Mouse (Mus musculus) cerebellum, postnatal 25 days (tissue): ENCODE measurements around the gene Sytl4.
A peak's percentile ranks its signal among the peaks of the same experiment; 100 is the strongest.

Experiments
- DNase-seq, 2 experiments: peaks; one replicate each; pipeline ENCODE4 v3.0.0; 2021; ENCODE audit warnings: mixed read lengths in 2 of 2

Gene Sytl4

GRCm38 (mm10) chrX:133981231-133982002 lies at the start of gene Sytl4:
Sytl4 (minus strand) TSS chrX:133981812.
- peak in 1 of 2 experiments; percentile 3 for DNase-seq

DNA sequence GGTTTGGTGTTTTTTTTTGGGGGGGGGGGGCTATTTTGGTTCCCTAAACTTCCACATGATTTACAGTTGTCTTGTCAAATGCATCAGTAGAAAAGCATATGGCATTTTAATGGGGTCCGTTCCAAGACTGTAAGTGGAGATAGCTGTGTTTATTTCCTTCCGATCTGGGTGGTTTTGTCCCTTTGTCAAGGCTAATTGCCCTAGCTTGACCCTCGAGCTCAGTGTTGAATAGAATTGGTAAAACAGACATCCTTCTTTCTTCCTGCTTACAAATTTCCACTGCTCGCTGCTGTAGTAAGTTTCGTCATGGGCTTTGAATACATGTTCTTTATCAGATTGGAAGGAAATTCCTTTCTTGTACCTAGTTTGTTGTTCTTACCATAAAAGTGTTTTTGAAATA lies 39.1 kb upstream of the Sytl4 start:
- DNase-seq: no peak

DNA sequence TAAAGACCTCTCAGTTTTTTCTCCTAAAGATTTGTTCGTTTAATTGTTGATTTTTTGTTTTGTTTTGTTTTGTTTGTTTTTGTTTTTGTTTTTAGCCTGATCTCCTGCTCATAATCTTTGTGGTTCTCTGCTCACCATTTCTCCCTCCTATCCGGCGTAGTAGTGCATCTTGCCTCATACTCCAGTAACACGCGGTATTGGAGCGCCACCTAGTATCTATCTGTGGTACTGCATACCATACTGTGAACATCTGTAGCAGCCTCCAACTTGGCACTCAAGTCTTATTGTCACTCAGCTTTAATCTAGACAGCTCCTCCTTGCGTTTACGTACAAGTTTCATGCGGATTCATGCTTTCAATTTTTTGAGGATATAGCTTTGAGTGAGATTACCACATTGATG lies 37.4 kb upstream of the Sytl4 start:
- peak; percentile 42 to 75 for DNase-seq

- no peak for DNase-seq
Measured at GRCm38 (mm10) chrX:133995866-133996265, 14.3 kb upstream of the Sytl4 start.

GRCm38 (mm10) chrX:133964615-133965014 lies 17.0 kb downstream of the Sytl4 start:
- no peak for DNase-seq

GRCm38 (mm10) chrX:133960617-133961016 lies 21.0 kb downstream of the Sytl4 start:
- DNase-seq: no peak

DNA sequence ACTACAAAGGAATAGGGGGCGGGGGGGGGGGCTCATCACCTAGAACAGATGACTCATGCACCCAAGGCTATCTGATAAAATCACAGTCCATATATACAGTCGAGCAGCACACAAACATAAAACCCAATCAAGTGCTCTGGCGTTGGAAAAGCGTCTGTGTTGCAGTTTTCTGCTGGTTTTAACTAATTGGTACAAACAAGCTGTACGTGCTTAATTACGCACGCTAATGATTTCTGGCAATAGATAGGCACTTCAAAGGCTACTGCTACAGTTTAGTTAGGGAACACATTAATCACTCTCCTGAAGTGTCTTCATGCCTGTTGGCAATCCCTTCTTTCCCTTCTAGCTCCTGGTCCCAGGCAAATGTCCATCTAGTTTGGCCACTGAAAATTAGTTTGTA lies 27.0 kb downstream of the Sytl4 start:
- no peak for DNase-seq

DNA sequence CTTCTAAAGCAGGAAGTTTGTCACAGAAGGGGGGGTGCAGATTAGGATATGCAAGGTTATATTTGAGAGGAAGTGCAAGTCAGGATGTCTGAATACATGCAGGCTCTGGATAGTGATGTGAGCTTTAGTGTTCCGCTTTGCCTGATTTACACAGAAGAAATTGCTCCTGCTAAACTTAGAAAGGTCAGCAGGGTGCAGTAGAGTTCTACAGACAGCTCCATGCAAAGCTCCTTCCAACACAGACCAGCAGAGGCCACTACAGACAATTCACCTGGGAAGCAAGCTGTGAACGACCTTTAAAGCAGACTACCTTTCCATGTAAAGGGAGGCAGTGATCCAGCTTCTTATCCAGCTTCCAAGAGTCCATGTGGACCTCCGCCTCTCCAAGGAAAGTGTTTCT lies 34.2 kb downstream of the Sytl4 start:
- DNase-seq: peak; percentile 38 to 62

DNA sequence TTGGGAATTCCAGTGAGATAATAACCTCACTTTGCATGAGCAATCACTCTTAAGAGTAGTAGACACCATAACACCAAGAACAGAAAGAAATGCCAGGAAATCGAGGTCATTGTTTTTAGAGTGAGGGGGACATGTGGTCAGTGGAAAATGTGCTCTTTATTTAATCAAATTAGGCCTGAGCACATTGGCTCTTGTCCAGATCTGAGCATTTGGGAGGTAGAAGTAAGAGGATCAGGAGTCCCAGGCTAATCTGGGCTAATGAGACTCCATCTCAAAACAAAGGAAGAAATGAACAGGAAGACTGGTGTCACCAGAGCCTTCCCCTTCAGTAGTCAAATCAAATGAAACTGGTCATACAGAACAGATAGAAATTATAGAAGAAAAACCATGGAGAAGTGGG lies 42.1 kb downstream of the Sytl4 start:
- DNase-seq: no peak

DNA sequence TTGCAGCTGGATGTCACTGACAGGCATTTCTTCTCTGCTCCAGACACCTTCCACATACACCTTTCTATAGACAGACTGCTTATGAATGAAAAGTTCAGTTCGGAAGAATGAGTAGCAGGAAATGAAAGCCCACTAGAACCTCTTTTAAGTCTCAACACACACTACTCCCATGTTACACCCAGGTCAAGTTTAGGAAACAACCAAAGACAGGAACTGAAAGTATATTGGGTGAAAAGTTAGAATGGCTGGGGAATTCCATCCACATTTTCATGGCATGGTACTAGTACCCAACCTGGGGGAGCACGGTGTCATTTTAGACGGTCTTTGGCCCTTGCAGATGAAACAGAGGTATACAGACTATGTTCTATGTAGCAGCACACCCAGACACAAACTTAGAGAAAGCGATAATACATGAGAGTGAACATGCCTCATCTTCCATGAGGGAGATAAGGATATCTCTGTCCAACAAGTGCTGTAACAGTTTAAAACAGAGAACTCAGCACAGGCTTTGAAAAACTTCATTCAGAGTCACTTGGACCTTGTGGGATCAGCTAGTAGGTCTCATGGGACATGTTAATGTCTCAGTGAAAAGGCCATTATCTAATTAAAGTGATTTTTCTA lies 44.9 kb downstream of the Sytl4 start:
- no peak for DNase-seq

DNA sequence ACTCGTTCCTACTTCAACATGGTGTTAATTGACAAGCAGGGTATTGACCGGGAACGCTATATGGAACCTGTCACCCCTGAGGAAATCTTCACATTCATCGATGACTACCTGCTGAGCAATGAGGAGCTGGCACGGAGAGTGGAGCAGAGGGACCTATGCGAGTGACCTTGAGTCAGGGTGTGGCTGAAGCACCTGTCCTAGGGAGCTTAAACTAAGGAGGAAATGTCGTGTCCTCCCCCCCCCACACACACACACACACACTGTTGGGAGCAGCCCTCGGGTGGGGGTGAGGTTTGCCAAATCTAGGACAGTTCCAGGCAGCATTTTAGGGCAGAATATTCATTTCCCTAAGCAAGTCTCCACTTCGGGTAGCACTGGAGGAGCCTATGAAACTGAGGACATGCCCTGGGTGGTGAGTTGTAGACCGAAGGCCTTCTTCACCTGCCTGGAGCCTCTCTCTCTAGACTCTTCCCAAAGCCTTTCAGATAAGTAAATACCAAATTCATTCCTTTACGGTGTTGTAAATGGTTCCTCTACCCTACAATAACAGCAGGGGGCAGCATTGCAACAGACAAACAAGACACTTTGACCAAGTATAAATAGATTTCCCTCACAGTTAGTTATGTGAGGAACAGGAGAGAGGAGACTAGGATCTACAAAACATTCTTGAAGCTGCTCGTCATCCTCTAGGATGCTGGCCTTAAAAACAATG lies 50.2 kb downstream of the Sytl4 start:
- peak in 1 of 2 experiments; percentile 16 for DNase-seq

GRCm38 (mm10) chrX:133926760-133927159 lies 54.9 kb downstream of the Sytl4 start:
- DNase-seq: no peak

DNA sequence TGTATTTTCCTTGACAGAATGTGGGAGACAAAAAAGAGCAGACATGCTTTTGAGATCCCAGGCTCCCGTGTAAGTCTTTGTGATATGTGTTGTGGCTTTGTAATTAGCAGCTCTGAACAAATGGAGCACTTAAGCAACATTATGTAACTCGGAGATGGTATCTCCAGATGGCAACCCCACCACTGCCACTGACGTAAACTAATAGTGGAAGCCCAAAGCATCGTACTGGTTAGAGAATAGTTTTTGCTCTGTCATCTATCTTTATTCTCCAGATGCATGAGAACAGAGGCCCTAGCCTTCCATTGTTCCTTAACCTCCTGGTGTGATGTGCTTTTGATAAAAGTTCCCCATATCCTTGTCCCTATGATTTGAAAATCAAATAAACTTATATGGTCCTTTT lies 60.4 kb downstream of the Sytl4 start:
- no peak for DNase-seq

DNA sequence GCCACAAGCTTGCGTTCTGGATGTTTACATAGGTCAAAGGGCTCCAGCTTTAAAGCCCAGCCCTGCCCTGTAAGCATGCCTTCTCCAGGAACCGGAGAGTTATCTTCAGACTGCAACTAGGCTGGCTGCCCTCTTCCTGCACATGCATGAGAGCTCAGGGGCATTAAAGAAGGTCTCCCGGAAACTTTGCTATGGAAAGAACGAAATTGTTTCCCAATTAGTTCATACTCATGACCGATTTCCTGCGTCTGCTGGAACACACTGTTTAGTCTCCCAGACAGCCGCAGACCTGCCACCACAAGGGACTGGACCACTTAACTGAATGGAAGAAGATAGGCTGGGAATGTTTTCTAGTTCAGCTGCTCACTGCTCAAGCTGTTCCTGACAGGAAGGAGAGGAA lies 67.4 kb downstream of the Sytl4 start:
- DNase-seq: no peak

DNA sequence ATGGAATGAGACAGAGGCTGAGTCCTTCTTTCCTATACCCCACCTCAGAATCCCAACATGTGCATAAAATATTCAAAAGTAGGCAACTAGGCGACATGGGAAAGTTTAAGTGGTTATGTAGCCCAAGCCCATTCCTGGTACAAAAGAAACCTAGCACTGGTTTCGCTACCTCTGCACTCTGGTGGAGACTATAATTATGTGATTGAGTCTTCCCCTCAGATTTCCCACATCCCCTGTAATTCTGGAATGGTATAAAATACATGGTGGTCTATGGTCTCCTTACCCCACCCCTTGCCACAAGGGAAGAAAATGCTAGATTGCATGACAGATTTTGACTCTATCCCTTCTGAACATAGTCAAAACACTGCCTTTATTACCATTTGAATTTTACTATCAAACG lies 68.6 kb downstream of the Sytl4 start:
- DNase-seq: no peak

DNA sequence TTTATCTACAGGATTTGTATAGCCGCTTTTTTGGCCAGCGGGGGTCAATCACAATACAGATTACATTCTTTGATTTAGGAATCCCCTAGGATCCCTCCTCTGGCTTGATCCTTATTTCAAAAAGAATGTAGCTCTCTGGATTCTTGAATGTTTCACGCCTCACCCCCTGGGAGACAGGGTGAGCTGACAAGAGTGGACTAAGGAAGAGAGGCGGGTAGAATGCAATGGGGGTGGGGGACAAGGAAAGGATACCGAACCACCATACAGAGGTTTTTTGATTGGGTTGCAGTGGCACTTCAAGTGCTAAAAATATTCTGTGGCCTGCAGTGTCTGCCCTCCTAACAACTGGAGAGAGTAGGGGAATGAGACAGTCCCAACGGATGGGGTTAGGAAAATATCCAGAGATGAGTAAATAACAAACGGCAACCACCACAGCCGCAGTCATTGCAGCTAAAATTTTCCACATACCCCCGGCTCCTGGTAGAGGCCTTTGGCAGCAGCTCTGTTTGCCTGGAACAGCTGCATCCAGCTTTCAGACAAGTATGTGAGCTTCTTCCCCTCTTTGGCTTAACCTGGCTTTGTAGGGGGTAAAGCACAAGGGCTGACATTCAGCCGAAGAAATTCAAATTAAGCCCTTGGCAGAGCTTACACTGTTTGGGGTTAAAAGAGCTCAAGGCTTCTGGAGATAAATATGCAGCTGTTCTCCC lies 70.1 kb downstream of the Sytl4 start:
- DNase-seq: no peak

GRCm38 (mm10) chrX:133908261-133908660 lies 73.4 kb downstream of the Sytl4 start, which contains the start of gene Srpx2:
Srpx2 (plus strand) TSS chrX:133908426.
- no peak for DNase-seq

GRCm38 (mm10) chrX:133898014-133898542 lies 83.5 kb downstream of the Sytl4 start, which contains the start of gene Tspan6:
Tspan6 (minus strand) TSS chrX:133898429.
- DNase-seq: peak; percentile 76 to 86

DNA sequence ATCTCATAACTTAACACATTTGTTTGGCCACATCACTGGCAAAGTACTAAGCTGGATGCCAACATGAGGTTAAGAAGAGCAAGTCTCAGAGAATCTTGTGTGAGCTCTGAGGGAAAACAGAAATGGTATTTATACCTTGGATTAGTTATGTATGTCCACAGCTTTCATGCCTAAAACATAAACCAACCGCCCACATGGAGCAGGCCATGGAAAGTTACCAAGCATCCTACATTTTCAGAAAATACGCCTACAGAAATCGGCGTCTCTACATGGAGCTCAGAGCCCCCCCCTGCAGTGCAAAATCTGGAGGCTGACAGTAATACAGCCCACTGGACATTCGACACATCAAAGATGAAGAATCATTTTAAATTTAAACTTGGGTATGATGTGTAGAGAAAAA lies 93.5 kb downstream of the Sytl4 start:
- DNase-seq: no peak

DNA sequence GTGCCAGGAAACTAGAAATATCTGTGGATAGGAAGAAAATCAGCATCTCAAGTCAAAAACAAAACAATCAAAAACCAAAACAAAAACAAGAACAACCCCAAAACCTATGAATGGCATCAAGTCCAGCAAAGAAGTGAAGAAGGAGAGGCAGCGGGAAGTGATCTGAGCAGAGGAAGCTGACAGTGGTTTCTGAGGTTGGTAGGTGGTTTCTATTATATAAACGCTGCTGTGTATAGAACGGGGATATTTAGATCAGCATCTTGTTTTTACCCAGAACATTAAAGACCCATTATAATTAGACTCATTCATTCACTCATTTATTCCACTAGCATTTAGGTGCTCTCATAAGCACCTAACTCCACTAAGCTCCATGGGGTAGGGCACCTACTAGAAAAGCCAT lies 94.3 kb downstream of the Sytl4 start:
- no peak for DNase-seq
